Mouse (Mus musculus) lung, adult 2 months (tissue): ENCODE results near the gene Gm20388.

Experiments used
- CTCF ChIP-seq: fragments of 200-500 bp; IDR thresholded peaks from 2 replicates; pipeline ENCODE4 v1.5.1; 2011; ENCODE audit warnings: mild to moderate bottlenecking, low read length, control low read depth; ENCODE audit not compliant: insufficient read depth
- POLR2A ChIP-seq: fragments of 200-500 bp; IDR thresholded peaks from 2 replicates; pipeline ENCODE4 v1.6.1; 2011; ENCODE audit warnings: low read depth, mild to moderate bottlenecking, control low read depth, low read length, borderline replicate concordance; ENCODE audit errors: extremely low read depth

- no peak for TF ChIP-seq POLR2A
- TF ChIP-seq CTCF: no peak
Observed at GRCm38 (mm10) chr8:124311111-124311510, 4400.5 kb downstream of the Gm20388 start.
